Mouse (Mus musculus) ovary, adult 18-20 months (tissue): ENCODE data around the gene Tbx6.
A peak's percentile ranks its signal among the peaks of the same experiment; 100 is the strongest.

ENCODE experiments used
- DNase-seq: peaks from one replicate; pipeline ENCODE4 v3.0.0; 2022; ENCODE audit warnings: low spot score, mixed read lengths

Gene Tbx6

DNA sequence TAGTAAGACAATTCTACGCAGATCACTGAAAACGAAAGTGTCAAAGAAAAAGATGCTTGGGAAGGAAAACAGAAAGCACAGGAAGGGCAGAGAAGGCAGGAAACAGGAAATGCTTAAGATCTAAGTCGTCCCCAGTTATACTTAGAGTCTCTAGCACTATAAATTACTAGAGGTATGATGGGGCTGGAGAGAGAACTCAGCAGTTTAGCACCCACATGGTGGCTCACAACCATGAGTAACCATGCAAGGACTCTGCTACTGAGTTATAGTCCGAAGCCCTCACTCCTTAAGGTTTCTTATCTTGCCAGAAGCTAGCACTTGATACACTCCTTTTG, 13.0 kb downstream of the Tbx6 start:
- DNase-seq = no peak

DNA sequence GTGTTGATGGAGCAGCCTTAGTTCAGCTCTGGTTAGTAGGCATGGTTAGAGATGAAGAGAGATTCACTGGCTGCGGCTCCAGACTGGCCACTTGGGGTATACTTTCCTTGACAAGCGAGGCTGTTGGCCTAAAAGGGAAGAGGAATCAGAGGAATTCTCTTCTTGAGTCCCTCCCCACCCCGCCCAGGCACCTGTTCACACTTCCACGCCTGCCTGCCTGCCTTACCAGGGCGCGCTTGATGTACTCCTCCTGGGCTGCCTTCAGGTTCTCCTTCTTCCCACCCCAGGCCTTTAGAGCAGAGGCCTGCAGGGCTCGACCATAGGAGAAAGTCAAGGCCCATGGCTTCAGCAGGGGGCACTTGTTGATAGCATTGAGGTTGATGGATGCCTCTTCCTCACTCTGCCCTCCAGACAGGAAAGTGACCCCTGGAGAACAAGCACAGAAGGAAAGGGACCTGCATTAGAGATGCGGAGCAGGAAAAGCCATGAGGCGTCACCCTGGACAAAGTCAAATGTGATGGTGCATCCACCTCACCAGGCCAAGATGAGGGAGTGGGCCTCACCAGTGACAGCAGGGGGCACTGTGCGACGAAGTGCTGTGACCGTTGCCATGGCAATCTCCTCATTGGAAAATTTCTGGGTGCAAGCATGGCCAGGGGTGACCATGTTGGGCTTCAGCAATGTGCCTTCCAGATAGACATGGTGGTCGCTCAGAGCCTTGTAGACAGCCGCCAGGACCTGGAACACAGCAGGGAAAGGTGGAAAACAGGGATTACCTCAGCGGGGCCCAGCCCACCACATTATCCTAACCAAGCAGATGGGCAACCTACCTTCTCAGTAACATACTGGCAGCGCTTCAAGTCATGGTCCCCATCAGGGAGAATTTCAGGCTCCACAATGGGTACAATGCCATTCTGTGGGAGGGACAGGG, 14.4 kb downstream of the Tbx6 start:
- DNase-seq = no peak

- DNase-seq = no peak
These were observed 15.2 kb downstream of the Tbx6 start for GRCm38 (mm10) chr7:126796350-126796932.

DNA sequence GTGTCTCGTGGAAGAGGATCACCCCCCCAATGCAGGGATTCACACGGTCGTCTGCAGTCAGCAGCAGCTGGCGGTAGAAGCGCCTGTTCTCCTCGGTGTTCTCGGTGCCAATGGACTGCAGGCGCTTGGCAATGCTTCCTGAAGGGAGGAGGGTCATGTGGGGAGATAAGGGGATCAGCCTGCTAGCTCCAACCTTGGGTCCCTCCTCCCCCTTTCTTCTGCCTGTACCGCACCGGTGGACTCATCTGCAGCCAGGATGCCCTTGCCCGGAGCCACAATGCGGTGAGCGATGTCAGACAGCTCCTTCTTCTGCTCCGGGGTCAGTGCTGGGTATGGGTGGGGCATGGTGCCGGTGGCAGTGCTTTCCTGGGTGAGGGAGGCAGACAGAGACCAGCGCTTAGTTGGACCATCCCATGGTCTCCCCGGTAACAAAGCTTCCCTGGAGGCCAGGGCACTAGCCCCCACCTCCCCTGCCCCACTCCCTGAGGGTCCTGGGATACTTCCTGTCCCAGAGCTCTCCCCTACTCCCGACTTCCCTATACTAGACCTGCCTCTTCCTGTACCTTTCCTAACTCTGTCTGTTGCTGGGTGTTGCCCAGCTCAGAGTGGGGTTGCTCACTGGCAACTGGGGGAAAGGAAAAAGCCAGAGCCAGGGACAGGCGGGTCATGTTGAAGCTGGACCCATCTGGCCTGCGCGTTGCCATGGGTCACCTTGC, 16.3 kb downstream of the Tbx6 start, which contains the start of gene Fam57b:
Fam57b (plus strand) TSS at position 258 of the 716 bp plus-strand sequence.
- peak; percentile 81 for DNase-seq

DNA sequence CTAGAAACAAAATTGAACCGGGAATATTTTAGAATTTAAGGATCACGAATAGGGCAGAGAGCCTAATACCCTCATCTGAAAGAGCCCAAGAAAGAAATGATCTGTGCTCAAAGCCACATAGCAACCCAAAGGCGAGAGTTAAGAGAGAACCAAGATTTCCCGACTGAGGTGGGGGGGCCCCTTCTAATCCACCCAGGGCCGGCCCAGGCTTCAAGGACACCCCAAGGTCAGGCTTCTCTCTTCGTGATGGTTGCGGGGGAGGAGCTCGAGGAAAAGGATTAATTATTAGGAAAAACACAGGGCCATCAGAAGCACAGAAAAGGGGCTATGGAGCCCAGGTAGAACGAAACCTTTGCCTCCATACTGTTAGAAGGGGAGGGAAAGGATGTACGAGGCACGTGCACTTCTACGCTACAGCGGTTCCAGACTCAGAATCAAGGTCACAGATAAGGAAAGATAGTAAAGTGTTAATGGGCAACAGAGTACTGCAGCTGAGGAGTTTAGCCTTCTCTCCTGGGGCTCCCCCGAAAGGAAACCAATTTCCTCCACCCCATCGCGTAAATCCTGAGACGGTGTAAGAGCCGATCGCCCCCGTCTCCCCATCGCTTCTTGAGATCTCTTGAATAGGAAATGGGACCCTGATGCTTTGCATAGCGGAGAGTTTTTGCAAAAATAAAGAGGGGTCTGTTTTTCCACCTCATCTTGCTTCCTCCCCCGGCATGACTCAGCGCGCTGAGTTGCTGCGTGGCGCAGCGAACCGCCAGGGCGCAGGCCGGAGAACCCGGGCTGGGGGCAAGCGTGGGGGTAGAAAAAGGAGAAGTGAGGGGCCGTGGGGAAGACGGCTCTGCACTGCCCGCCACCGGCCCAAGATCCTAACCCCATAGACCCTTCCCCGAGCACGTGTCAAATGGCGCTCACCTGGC, 17.1 kb downstream of the Tbx6 start:
- DNase-seq = peak; percentile 59

DNA sequence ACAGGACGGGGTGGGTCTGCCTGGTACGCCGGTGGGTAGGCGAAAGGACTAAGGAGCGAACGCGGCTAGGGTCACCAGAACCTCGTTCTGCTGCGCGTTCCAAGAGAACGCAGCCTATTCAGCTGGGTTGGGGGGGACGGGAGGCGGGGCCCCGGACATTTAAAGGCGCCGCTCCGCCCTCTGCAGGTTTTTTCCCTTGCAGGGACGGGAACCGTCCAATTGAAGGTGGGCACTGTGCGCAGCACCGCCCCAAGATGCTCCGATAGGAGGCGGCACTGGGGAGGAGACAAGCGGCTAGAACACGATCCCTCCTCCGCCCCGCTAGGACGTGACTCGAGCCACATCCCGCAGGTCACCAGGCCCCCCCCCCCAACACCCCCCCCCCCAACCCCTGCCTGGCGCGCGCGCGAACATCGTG, 17.8 kb downstream of the Tbx6 start:
- DNase-seq = peak; percentile 98

GRCm38 (mm10) chr7:126799468-126800268, 18.4 kb downstream of the Tbx6 start:
- DNase-seq = no peak

DNA sequence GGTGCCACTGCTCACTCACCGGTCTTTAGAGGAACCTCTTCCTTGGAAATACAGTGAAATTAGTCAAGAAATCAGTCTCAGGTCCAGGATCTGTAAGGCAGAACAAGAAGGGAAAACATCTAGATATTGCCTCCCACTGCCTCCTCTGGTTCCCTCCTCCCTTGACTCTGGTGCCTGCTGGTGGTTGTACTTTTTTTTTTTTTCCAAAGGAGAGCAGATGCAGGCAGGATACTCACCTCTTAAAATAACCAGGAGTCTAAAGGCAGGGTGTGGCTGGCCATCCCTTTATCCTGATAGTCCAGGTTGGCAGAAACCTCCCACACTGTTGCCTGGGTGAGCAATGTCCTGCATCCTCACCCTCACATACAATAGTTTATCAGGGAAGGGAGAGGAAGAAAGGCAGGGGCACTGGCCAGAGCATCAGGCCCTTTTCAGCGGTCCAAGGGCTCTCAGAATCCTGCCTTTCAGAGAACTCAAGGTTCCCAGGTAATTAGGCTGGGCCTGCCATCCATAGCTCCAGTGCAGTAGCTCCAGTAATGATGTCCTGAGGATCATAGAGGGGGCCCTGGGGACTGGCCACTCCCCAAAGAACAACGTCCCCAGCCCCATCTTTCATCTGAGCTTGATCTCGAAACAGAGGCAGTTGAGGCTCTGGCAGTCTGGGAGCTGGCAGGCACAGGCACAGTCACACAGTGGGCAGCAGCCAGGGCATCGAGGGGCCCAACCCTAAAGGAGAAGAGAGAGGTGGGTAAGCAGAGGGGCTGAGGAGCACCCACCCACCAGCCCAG, 19.2 kb downstream of the Tbx6 start:
- no peak for DNase-seq

- DNase-seq = no peak
These were observed 19.8 kb downstream of the Tbx6 start for GRCm38 (mm10) chr7:126801057-126801422.

GRCm38 (mm10) chr7:126802134-126802889, 21.0 kb downstream of the Tbx6 start:
- DNase-seq = no peak

GRCm38 (mm10) chr7:126803181-126803580, 21.9 kb downstream of the Tbx6 start:
- no peak for DNase-seq

- DNase-seq = no peak
These were observed 22.5 kb downstream of the Tbx6 start for GRCm38 (mm10) chr7:126803751-126804150.

GRCm38 (mm10) chr7:126806956-126807355, 25.7 kb downstream of the Tbx6 start:
- no peak for DNase-seq

- DNase-seq = no peak
These were observed 26.1 kb downstream of the Tbx6 start for GRCm38 (mm10) chr7:126807405-126807804.

DNA sequence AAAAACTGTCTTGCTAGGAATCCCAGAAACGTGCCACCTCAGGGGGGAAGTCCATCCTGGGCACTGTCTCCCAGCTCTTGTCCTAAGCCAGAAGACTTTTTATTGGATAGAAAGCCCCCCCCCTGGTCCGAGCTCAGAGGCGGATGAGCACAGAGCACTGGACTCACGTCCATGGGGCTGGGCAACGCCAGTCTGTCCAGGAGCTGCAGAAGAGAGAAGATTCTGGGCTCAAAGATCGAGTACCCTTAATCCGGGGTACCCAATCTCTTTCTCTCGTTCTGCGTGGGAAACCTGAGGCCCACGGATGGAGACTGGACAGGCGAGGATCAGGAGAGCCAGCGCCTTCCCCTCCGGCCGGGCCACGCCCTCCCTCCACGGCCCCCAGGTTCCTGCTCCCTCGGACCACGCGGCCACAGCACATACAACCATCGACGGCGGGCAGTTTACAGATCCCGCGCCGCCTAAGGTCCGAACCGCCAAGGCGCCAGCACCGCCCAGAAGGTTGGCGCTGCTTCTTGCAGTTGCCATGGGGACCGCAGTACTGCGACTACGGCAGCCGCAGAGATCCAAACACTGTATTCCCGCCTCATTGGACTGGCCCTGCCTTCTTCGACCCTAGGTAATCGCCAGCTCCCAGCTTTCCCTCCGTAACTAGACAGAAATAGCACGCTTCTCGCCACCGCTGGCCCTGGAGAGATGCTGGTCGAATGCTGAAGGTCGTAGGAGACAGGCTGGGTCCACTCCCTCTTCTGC, 27.6 kb downstream of the Tbx6 start:
- peak; percentile 85 for DNase-seq

GRCm38 (mm10) chr7:126809723-126810369, 28.6 kb downstream of the Tbx6 start:
- DNase-seq = no peak

DNA sequence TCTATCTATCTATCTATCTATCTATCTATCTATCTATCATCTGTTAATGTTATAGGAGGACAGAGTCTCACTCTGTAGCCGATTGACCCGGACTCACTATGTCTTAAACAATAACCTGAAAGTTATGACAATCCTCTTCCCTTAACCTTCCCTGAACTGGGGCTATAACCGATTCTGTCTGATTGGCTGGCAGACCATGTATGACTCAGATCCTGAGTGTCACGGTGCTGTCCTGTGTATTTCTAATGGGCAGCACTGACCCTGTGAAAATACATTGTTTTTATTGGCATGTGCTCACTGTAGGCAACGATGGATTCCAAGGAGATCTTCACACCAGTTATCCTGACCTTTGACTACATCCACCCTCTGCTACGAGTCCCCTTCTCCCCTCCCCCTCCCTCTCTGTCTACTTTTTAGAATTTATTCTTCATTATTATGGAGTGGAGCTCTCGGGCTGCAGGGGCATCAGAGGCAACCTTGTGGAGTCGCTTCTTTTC, 34.5 kb downstream of the Tbx6 start:
- DNase-seq = no peak

GRCm38 (mm10) chr7:126816494-126816893, 35.2 kb downstream of the Tbx6 start:
- no peak for DNase-seq
